Mouse (Mus musculus) kidney, postnatal 0 days (tissue): ENCODE results near the gene Rai1. TPM values are rescaled to one million over a fixed set of nuclear protein-coding genes. Genes with fewer than 3 reads are reported as not detected.

Source experiments
- ATAC-seq: fragments of 200-750 bp; cut with Nextera tagmentation; replicated peaks from 2 replicates; pipeline ENCODE4 v1.8.0; 2017; ENCODE audit warnings: low read depth, moderate number of reproducible peaks, moderate TSS enrichment, moderate library complexity; ENCODE audit not compliant: low FRiP score
- DNase-seq: peaks from one replicate; pipeline ENCODE4 v3.0.0-alpha.2; 2016; ENCODE audit warnings: low spot score
- H3K27ac ChIP-seq: fragments of 300-500 bp; sonication (generic); 2 replicates; pipeline ENCODE4 v1.5.1; 2014; ENCODE audit warnings: mild to moderate bottlenecking
- H3K27me3 ChIP-seq: fragments of 300-500 bp; sonication (generic); 2 replicates; pipeline ENCODE4 v1.6.1; 2014; ENCODE audit warnings: low read length, mixed read lengths; ENCODE audit not compliant: insufficient read depth
- H3K36me3 ChIP-seq: fragments of 300-500 bp; sonication (generic); 2 replicates; pipeline ENCODE4 v1.6.1; 2014; ENCODE audit warnings: low read length, mixed read lengths; ENCODE audit not compliant: insufficient read depth
- H3K4me1 ChIP-seq: fragments of 300-500 bp; sonication (generic); replicated peaks from 2 replicates; pipeline ENCODE4 v1.6.1; 2014; ENCODE audit warnings: antibody characterized with exemption, low read length, mixed read lengths; ENCODE audit not compliant: insufficient read depth
- H3K4me2 ChIP-seq: fragments of 300-500 bp; sonication (generic); 2 replicates; pipeline ENCODE4 v1.6.1; 2014; ENCODE audit warnings: mild to moderate bottlenecking, low read length, moderate library complexity, mixed read lengths
- H3K4me3 ChIP-seq: fragments of 300-500 bp; sonication (generic); replicated peaks from 2 replicates; pipeline ENCODE4 v1.5.1; 2014; ENCODE audit warnings: low read depth, low read length
- H3K9ac ChIP-seq: fragments of 300-500 bp; sonication (generic); 2 replicates; pipeline ENCODE4 v1.6.1; 2014; ENCODE audit warnings: low read depth, low read length
- H3K9me3 ChIP-seq: fragments of 300-500 bp; sonication (generic); replicated peaks from 2 replicates; pipeline ENCODE4 v1.6.1; 2016; ENCODE audit warnings: low read length, inconsistent platforms, mixed read lengths
- CTCF ChIP-seq: IDR thresholded peaks from 2 replicates; pipeline ENCODE4 v1.5.1; 2016; ENCODE audit warnings: antibody characterized with exemption, low read depth, mild to moderate bottlenecking, moderate library complexity
- WGBS: fragments of 180-500 bp; shearing (Covaris S2); extraction: QIAGEN DNeasy Blood & Tissue Kit; methylation state at CpG from one replicate; pipeline ENCODE4 v1.1.7; 2014; 5-methylcytosine and 5-hydroxymethylcytosine counted together
- polyA plus RNA-seq: library from polyadenylated mRNA; unstranded; fragments of >200 nt; fragmentation: Nextera tagmentation; extraction: Ambion mirVana; gene quantifications from 2 replicates; pipeline ENCODE4 v1.2.1, GENCODE M21; 2015

The Rai1 gene
- polyA plus RNA-seq, result 14.6 and 15.2 TPM in 2 replicates

DNA sequence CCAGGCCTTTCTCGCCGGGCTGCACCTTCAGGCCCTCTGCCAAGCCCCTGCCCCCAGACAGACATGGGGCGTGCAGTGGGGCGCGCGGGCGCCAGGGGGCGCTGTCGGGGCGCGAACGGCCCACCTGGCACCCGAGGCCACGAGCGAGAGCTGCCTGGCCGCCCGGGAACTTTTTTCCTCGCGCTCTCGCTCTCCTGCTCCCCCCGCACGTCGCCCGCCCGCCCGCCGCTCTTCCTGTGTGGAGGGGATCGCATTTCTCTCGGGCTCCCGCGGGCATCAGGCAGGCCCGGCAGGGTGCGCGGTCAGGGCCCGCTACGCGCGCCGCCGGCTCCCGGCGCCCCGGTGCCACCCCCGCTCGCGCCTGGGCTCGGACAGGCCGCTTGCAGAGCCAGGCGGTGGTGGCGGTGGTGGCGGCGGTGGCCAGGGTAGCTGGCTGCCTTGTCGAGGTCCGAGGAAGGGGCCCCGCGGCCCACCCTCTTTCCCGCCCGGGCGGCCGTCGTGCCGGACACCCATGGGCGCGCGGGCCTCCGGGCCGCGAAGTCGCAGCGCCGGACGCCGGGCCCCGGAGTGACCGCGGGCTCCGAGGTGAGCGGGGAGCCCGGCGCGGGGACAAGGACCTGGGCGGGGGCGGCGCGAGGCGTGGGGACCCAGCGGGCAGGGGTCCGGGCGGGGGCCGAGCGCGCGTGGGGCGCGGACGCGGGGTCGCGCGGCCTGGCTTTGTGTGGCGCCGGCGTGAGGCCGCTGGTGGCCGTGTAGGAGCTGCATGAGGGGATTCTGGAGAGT lies at the start of gene Rai1:
TSS of gene Rai1 (plus strand) at position 204 of the 783 bp plus-strand sequence.
- Histone ChIP-seq H3K4me1 (peaks cover 30% of the 10 kb centered on the region), H3K9me3 (no peaks in the 10 kb centered on the region), H3K4me3 (peak within 1 kb of the TSS; percentile 91), H3K36me3 (no peaks in the 10 kb centered on the region), H3K27ac (peak within 1 kb of the TSS; percentile 93), H3K4me2 (peak within 1 kb of the TSS; percentile 77), H3K27me3 (no peaks in the 10 kb centered on the region), H3K9ac (peak within 1 kb of the TSS; percentile 97)
- ATAC-seq, result peak; percentile 70
- 0% methylated on average over 87 of the region's 105 CpGs for WGBS
- TF ChIP-seq CTCF, result peak; percentile 91
- DNase-seq, result peak; percentile 94

DNA sequence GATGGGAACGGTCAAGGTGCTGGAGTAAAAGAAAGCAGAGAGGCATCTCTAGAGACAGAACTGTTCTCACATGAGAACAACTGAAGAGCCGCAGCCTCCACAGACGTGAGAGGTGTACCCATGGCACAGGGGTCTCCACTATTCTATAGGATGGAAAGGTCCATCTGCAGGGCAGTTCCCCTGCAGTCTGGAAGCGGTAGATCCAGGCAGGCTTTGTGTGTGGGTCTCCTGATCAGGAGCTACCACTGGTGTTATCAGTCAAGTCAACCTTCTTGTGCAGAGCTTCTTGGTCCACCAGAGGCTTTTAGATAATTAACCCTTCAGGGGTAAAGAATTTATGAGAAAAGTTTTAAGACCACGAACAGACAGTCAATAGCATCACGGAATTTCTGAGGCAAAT lies 48.3 kb upstream of the Rai1 start:
- Histone ChIP-seq H3K4me2 (no peak overlapping the region), H3K27me3 (no peaks in the 10 kb centered on the region), H3K9ac (no peak overlapping the region), H3K4me3 (no peak overlapping the region), H3K9me3 (no peaks in the 10 kb centered on the region), H3K27ac (no peak overlapping the region), H3K36me3 (no peaks in the 10 kb centered on the region), H3K4me1 (no peaks in the 10 kb centered on the region)
- no peak for TF ChIP-seq CTCF
- ATAC-seq (no peak), DNase-seq (no peak)
- WGBS, result 79% methylated on average over 6 of the region's 6 CpGs

GRCm38 (mm10) chr11:60057987-60058386 lies 46.8 kb upstream of the Rai1 start:
- no peaks in the 10 kb centered on the region for H3K36me3 ChIP-seq
- no peak overlapping the region for H3K4me3 ChIP-seq
- no peak overlapping the region for H3K4me2 ChIP-seq
- H3K27me3 ChIP-seq, result no peaks in the 10 kb centered on the region
- DNase-seq, result no peak
- H3K9me3 ChIP-seq, result no peaks in the 10 kb centered on the region
- TF ChIP-seq CTCF, result no peak
- no peak overlapping the region for H3K27ac ChIP-seq
- ATAC-seq, result no peak
- H3K9ac ChIP-seq, result no peak overlapping the region
- H3K4me1 ChIP-seq, result no peaks in the 10 kb centered on the region
- 71% methylated on average over 2 of the region's 2 CpGs for WGBS

DNA sequence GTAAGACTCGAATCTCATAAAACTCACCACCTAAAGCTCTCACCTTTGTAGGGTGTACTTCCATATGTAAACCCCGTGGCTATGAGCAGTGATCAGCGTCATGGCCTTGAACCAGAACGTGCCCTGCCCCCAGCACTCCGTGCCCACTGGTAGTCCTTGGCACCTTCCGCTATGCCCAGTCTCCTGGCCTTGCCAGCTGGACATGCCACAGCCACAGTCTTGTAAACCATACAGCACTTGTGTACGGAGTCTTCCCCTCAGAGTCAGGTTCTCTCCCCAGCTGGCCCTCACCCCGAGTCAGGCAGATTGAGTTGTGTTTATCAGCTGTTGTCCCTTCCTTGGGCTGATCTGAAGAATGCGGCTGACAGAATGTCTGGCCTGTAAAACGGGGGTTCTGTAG lies 46.4 kb upstream of the Rai1 start:
- H3K4me2 ChIP-seq, result no peak overlapping the region
- H3K4me1 ChIP-seq, result no peaks in the 10 kb centered on the region
- no peak overlapping the region for H3K4me3 ChIP-seq
- no peak for ATAC-seq
- 75% methylated on average over 10 of the region's 10 CpGs for WGBS
- TF ChIP-seq CTCF, result no peak
- H3K9me3 ChIP-seq, result no peaks in the 10 kb centered on the region
- H3K27me3 ChIP-seq, result no peaks in the 10 kb centered on the region
- DNase-seq, result no peak
- H3K36me3 ChIP-seq, result no peaks in the 10 kb centered on the region
- no peak overlapping the region for H3K27ac ChIP-seq
- H3K9ac ChIP-seq, result no peak overlapping the region

- H3K9ac ChIP-seq, result no peak overlapping the region
- WGBS, result 96% methylated on average over 2 of the region's 2 CpGs
Observed at GRCm38 (mm10) chr11:60060026-60060425, 44.8 kb upstream of the Rai1 start.

GRCm38 (mm10) chr11:60061504-60062006 lies 43.3 kb upstream of the Rai1 start:
- H3K27ac ChIP-seq, result no peak overlapping the region
- 72% methylated on average over 4 of the region's 4 CpGs for WGBS
- no peaks in the 10 kb centered on the region for H3K4me1 ChIP-seq
- ATAC-seq (no peak), DNase-seq (no peak)
- no peak overlapping the region for H3K4me2 ChIP-seq
- H3K4me3 ChIP-seq, result no peak overlapping the region
- H3K9ac ChIP-seq, result no peak overlapping the region
- no peak for TF ChIP-seq CTCF
- H3K9me3 ChIP-seq, result no peaks in the 10 kb centered on the region
- no peaks in the 10 kb centered on the region for H3K27me3 ChIP-seq
- no peaks in the 10 kb centered on the region for H3K36me3 ChIP-seq

More at GRCm38 (mm10) chr11:60060026-60060425, 44.8 kb upstream of the Rai1 start:
- Histone ChIP-seq H3K4me1 (no peaks in the 10 kb centered on the region), H3K4me3 (no peak overlapping the region), H3K27me3 (no peaks in the 10 kb centered on the region), H3K9me3 (no peaks in the 10 kb centered on the region), H3K27ac (no peak overlapping the region), H3K4me2 (no peak overlapping the region), H3K36me3 (no peaks in the 10 kb centered on the region)
- no peak for TF ChIP-seq CTCF
- no peak for ATAC-seq
- DNase-seq, result no peak
